Mouse (Mus musculus): ENCODE results near the gene Lpcat2. TPM values are rescaled to one million over a fixed set of nuclear protein-coding genes. Genes with fewer than 3 reads are reported as not detected.

Lpcat2 gene
- polyA plus RNA-seq, 1 experiment from 2014 or later, result 13.6 TPM

- 89% methylated on average over 1 of the region's 1 CpGs for WGBS
Observed at GRCm38 (mm10) chr8:92896056-92896455, 40.9 kb downstream of the Lpcat2 start.

GRCm38 (mm10) chr8:92896611-92897010 lies 41.5 kb downstream of the Lpcat2 start:
- DNase-seq (ENCODE audit: low spot score) (no peak), ATAC-seq (ENCODE audit: low FRiP score, low TSS enrichment) (no peak)
- Histone ChIP-seq H3K4me2 (replicated peaks; ENCODE audit: low read depth) (no peak overlapping the region), H3K4me1 (replicated peaks; ENCODE audit: control insufficient read depth, insufficient read depth) (no peaks in the 10 kb centered on the region), H3K9ac (ENCODE audit: low read length) (no peak overlapping the region), H3K9me3 (ENCODE audit: control insufficient read depth, low read length) (no peaks in the 10 kb centered on the region), H3K27ac (replicated peaks) (no peak overlapping the region), H3K4me3 (ENCODE audit: low read depth, low read length) (no peak overlapping the region), H3K27me3 (ENCODE audit: control insufficient read depth, insufficient read depth, low read length) (no peaks in the 10 kb centered on the region), H3K36me3 (ENCODE audit: control insufficient read depth, insufficient read depth, low read length) (no peaks in the 10 kb centered on the region)
- TF ChIP-seq CTCF (IDR thresholded peaks at IDR 0.05; ENCODE audit: low read depth) (no peak), EP300 (optimal IDR thresholded peaks at IDR 0.05) (no peak)
- 36% methylated on average over 5 of the region's 5 CpGs for WGBS

More at GRCm38 (mm10) chr8:92896056-92896455, 40.9 kb downstream of the Lpcat2 start:
- no peak overlapping the region for H3K9ac ChIP-seq (ENCODE audit: low read length)
- H3K27ac ChIP-seq (replicated peaks), result no peak overlapping the region
- no peaks in the 10 kb centered on the region for H3K4me1 ChIP-seq (replicated peaks; ENCODE audit: control insufficient read depth, insufficient read depth)
- no peak overlapping the region for H3K4me2 ChIP-seq (replicated peaks; ENCODE audit: low read depth)
- no peaks in the 10 kb centered on the region for H3K27me3 ChIP-seq (ENCODE audit: control insufficient read depth, insufficient read depth, low read length)
- DNase-seq (ENCODE audit: low spot score), result no peak
- no peak for ATAC-seq (ENCODE audit: low FRiP score, low TSS enrichment)
- H3K36me3 ChIP-seq (ENCODE audit: control insufficient read depth, insufficient read depth, low read length), result no peaks in the 10 kb centered on the region
- TF ChIP-seq EP300 (optimal IDR thresholded peaks at IDR 0.05) (no peak), CTCF (IDR thresholded peaks at IDR 0.05; ENCODE audit: low read depth) (peak; percentile 29)
- no peak overlapping the region for H3K4me3 ChIP-seq (ENCODE audit: low read depth, low read length)
- H3K9me3 ChIP-seq (ENCODE audit: control insufficient read depth, low read length), result no peaks in the 10 kb centered on the region

GRCm38 (mm10) chr8:92897794-92898193 lies 42.7 kb downstream of the Lpcat2 start:
- no peak overlapping the region for H3K4me2 ChIP-seq (replicated peaks; ENCODE audit: low read depth)
- no peak overlapping the region for H3K4me3 ChIP-seq (ENCODE audit: low read depth, low read length)
- no peak overlapping the region for H3K9ac ChIP-seq (ENCODE audit: low read length)
- DNase-seq (ENCODE audit: low spot score), result no peak
- no peaks in the 10 kb centered on the region for H3K9me3 ChIP-seq (ENCODE audit: control insufficient read depth, low read length)
- H3K4me1 ChIP-seq (replicated peaks; ENCODE audit: control insufficient read depth, insufficient read depth), result no peaks in the 10 kb centered on the region
- no peak for TF ChIP-seq CTCF (IDR thresholded peaks at IDR 0.05; ENCODE audit: low read depth)
- TF ChIP-seq EP300 (optimal IDR thresholded peaks at IDR 0.05), result no peak
- ATAC-seq (ENCODE audit: low FRiP score, low TSS enrichment), result no peak
- 77% methylated on average over 4 of the region's 4 CpGs for WGBS
- no peaks in the 10 kb centered on the region for H3K27me3 ChIP-seq (ENCODE audit: control insufficient read depth, insufficient read depth, low read length)
- no peak overlapping the region for H3K27ac ChIP-seq (replicated peaks)
- H3K36me3 ChIP-seq (ENCODE audit: control insufficient read depth, insufficient read depth, low read length), result no peaks in the 10 kb centered on the region

GRCm38 (mm10) chr8:92899590-92899989 lies 44.5 kb downstream of the Lpcat2 start:
- Histone ChIP-seq H3K4me1 (replicated peaks; ENCODE audit: control insufficient read depth, insufficient read depth) (no peaks in the 10 kb centered on the region), H3K9ac (ENCODE audit: low read length) (no peak overlapping the region), H3K27me3 (ENCODE audit: control insufficient read depth, insufficient read depth, low read length) (no peaks in the 10 kb centered on the region), H3K9me3 (ENCODE audit: control insufficient read depth, low read length) (no peaks in the 10 kb centered on the region), H3K27ac (replicated peaks) (no peak overlapping the region), H3K4me2 (replicated peaks; ENCODE audit: low read depth) (no peak overlapping the region), H3K4me3 (ENCODE audit: low read depth, low read length) (no peak overlapping the region), H3K36me3 (ENCODE audit: control insufficient read depth, insufficient read depth, low read length) (no peaks in the 10 kb centered on the region)
- TF ChIP-seq CTCF (IDR thresholded peaks at IDR 0.05; ENCODE audit: low read depth) (no peak), EP300 (optimal IDR thresholded peaks at IDR 0.05) (no peak)
- DNase-seq (ENCODE audit: low spot score) (no peak), ATAC-seq (ENCODE audit: low FRiP score, low TSS enrichment) (no peak; the same call in 1 of the 2 replicates)
- 68% methylated on average over 9 of the region's 9 CpGs for WGBS

- no peaks in the 10 kb centered on the region for H3K9me3 ChIP-seq (ENCODE audit: control insufficient read depth, low read length)
- TF ChIP-seq CTCF (IDR thresholded peaks at IDR 0.05; ENCODE audit: low read depth) (no peak), EP300 (optimal IDR thresholded peaks at IDR 0.05) (no peak)
- H3K9ac ChIP-seq (ENCODE audit: low read length), result 0 out of 2 replicates have a peak within 1 kb of the TSS, but pooled peaks have one; percentile 1
- H3K27ac ChIP-seq (replicated peaks), result 0 out of 2 replicates have a peak within 1 kb of the TSS, but pooled peaks have one; percentile 3
- H3K27me3 ChIP-seq (ENCODE audit: control insufficient read depth, insufficient read depth, low read length), result no peaks in the 10 kb centered on the region
- DNase-seq (ENCODE audit: low spot score), result no peak
- H3K4me3 ChIP-seq (ENCODE audit: low read depth, low read length), result peak within 1 kb of the TSS; percentile 0; the same call in 1 of the 2 replicates
- H3K36me3 ChIP-seq (ENCODE audit: control insufficient read depth, insufficient read depth, low read length), result no peaks in the 10 kb centered on the region
- 77% methylated on average over 5 of the region's 5 CpGs for WGBS
- peak within 1 kb of the TSS; percentile 11; the same call in 1 of the 2 replicates for H3K4me2 ChIP-seq (replicated peaks; ENCODE audit: low read depth)
- ATAC-seq (ENCODE audit: low FRiP score, low TSS enrichment), result no peak
- no peaks in the 10 kb centered on the region for H3K4me1 ChIP-seq (replicated peaks; ENCODE audit: control insufficient read depth, insufficient read depth)
Observed at GRCm38 (mm10) chr8:92901107-92901506, 46.0 kb downstream of the Lpcat2 start, which contains the start of gene Capns2. Gene Capns2 (plus strand): TSS chr8:92901407.

- TF ChIP-seq CTCF (IDR thresholded peaks at IDR 0.05; ENCODE audit: low read depth) (no peak), EP300 (optimal IDR thresholded peaks at IDR 0.05) (no peak)
Observed at GRCm38 (mm10) chr8:92902981-92903380, 47.8 kb downstream of the Lpcat2 start.

More at GRCm38 (mm10) chr8:92902981-92903380, 47.8 kb downstream of the Lpcat2 start:
- Histone ChIP-seq H3K9ac (ENCODE audit: low read length) (no peak overlapping the region), H3K36me3 (ENCODE audit: control insufficient read depth, insufficient read depth, low read length) (no peaks in the 10 kb centered on the region), H3K9me3 (ENCODE audit: control insufficient read depth, low read length) (no peaks in the 10 kb centered on the region), H3K4me1 (replicated peaks; ENCODE audit: control insufficient read depth, insufficient read depth) (no peaks in the 10 kb centered on the region), H3K4me2 (replicated peaks; ENCODE audit: low read depth) (no peak overlapping the region), H3K4me3 (ENCODE audit: low read depth, low read length) (no peak overlapping the region), H3K27ac (replicated peaks) (no peak overlapping the region), H3K27me3 (ENCODE audit: control insufficient read depth, insufficient read depth, low read length) (no peaks in the 10 kb centered on the region)
- no peak for DNase-seq (ENCODE audit: low spot score)
- no peak for ATAC-seq (ENCODE audit: low FRiP score, low TSS enrichment)
- 66% methylated on average over 2 of the region's 2 CpGs for WGBS
